Mouse (Mus musculus) liver, adult 2 months (tissue): ENCODE measurements around the gene Nhlrc1.

ENCODE experiments used
- CTCF ChIP-seq: fragments of 200-500 bp; IDR thresholded peaks from 2 replicates; pipeline ENCODE4 v1.5.1; 2011; ENCODE audit warnings: low read depth, low read length, control low read depth
- POLR2A ChIP-seq: fragments of 200-500 bp; IDR thresholded peaks from 2 replicates; pipeline ENCODE4 v1.6.1; 2011; ENCODE audit warnings: low read length, control low read depth; ENCODE audit not compliant: insufficient read depth; ENCODE audit errors: extremely low read depth

- TF ChIP-seq CTCF (no peak), POLR2A (no peak)
Measured at GRCm38 (mm10) chr13:47001590-47001989, 13.1 kb downstream of the Nhlrc1 start.
